Mouse (Mus musculus) monocyte, adult 2 months (primary cell): Measurements from ENCODE around the gene 0610040J01Rik.
A peak's percentile ranks its signal among the peaks of the same experiment; 100 is the strongest.

Source experiments
- DNase-seq, 2 experiments: peaks; one replicate each; pipeline ENCODE4 v3.0.0; 2022; ENCODE audit warnings: low spot score in 2 of 2, low read depth in 1 of 2

Gene 0610040J01Rik

DNA sequence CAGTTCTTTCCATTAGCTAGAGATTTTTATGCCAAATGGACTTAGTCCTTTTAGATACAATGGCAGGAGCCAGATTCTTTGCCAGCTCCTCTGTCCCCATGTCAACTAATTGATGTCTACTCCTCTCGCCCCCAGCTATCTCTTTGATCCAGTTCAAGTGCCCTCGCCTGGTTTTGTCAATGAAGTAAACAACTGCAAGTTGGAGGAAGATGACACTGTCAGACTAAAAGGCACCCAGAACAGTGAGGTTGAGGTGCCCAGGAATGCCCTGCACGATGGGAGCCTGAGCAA, 85.6 kb downstream of the 0610040J01Rik start:
- no peak for DNase-seq

DNA sequence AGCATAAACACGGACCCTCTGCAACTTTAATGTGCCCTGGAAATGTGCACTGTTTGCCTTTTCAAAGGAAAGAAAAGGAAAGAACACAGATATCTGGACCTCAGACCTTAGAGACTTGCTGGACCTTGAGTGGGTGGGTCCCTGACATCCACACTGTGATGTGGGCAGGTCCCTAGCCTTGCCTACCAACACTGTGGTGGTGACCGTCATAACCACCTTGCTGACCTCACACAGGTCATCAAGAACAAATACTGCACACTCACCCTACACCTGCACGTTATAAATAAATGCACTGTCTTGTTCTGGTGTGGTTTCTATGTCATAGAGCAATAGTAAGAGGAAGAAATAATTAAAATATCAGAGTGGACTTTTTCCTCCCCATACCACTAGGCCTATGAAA, 91.2 kb downstream of the 0610040J01Rik start:
- DNase-seq: no peak

DNA sequence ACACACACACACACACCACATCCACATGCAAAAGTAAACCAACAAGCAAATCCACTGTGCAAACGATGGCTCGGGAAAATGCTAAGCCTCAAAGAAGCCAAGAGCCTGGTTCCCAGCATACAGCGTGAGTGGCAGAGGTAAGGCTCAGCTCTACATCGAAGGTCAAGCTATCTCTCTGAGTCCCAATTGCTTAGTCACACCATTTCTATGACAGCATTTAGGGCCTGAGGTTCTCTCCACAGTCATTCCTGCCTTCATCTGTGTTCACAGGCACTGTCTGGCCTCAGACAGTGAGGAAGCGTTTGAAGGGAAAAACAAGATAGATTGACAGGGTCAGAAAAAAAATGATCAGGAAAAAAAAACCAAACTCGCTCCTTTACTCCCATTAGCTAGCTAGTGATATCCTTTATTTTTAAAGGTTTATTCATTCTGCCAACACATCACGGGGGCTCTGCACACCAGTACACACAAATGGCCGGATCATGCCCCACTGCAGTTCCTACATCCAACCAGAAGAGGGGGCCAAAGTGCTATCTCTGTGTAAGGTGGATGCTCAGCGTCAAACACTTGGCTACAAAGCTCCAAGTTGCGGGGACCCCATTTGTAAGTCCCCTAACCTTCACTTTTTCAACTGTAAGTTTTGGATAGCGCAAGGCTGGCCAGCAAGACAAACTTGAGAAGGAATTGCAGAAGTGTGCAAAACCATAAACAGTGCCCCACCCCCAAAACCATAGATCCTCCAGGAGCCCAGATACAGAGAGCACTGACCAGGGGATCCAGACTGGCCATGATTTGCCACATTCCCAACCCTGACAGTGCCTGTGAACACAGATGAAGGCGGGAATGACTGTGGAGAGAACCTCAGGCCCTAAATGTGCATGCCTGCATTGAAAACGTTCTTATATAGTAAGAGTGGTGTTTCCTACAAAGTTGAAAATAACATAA, 94.3 kb downstream of the 0610040J01Rik start:
- peak; percentile 38 to 66 for DNase-seq

DNA sequence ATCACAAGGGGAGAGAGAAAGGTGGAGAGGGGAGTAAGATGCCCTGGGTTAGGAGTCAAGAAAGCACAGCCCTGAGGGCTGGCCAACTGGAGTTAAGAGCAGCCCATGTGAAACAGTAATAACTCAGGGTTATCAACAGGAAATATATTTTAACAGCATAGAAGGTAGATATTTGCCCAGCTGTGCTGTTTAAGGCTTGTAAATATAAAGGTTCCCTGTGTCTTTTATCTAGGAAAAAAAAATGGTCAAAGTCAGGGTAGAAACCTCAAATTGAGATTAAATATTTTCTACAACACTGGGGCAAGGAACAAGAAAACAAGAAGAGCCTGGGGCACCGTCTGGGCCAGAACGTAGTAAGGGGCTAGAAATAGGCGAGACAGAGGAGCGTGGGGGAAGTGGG, 95.3 kb downstream of the 0610040J01Rik start:
- no peak for DNase-seq

DNA sequence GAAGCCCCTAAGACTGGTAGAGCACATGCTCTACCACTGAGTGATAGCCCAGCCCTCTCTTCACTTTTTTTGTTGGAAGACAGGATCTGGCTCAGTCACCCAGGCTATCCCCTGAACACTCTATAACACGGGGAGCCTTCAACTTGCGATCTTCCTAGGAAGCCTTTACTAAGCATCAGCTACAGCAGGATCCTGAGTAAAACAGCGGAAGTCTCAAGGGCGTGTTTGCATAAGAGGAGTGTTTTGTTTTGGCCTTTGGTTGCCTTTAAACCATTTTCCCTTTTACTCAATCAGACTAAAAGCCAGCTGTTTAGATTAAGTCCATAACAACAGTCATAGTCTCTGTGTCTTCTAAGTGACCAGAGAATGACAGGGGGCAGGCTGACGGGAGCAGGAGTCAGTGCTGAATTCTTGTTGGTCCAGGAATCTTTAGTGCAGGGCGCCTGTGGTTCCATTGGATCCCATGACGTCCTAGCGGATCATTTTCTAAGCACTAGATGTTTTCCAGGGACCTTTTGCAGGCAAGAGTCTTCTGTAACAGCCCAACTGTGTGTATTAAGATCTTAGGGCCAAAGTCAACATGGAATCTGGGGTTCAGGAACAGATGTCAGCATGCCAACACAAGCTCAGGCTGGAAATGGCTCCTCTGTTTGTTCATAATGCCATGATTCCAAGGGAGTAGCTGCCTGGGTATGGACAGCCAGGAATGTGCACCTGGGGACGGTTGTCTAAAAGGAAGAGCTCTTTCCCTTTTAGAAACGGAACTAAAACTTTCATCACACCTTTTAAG, 98.2 kb downstream of the 0610040J01Rik start:
- no peak for DNase-seq

DNA sequence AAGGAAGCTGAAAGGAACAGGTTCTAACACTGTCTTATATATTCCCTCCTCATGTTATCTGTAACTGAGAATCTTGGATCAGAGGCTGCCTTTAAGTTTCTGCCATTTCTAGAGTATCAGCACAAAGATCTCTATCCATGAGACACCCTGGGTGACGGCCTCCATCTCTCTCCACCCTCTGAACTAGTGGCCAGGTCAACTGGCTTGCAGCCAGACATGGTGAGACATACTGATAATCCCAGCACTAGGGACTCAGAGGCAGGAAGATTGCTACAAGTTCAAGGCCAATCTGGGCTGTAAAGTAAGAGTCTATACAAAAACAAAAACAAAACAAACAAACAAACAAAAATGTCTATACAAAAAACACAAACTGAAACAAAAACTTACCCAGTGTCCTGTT, 102.7 kb downstream of the 0610040J01Rik start:
- DNase-seq: no peak

DNA sequence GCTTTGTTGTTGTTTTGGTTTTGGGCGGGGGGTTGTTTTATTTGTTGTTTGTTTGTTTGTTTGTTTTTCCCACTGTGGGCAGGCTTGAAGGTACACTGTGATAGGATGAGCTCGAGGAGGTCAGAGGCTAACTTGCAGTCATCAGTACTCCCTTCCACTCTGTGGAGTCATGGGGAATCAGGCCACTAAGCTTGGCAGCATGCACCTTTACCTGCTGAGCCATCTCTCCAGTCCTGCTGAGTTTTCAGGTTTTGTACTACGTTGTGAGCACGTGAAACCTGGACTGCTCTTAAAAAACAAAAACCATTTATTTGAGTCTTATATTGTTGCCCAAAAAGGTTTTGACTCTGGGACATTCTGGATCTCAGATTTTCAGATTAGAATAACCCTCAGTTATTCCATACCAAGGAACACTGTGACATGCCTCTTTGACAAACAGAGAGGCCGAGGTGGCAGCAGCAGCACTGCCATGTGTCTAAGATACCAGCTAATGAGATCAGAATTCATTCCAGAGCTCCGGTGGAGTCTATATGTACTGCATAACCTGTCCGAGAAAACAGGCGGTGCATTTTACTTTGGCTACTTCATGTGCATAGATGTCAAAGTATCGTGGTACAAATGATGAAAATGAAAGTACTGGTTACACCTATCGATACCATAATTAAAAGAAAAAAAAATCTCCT, 104.4 kb downstream of the 0610040J01Rik start:
- DNase-seq: no peak

DNA sequence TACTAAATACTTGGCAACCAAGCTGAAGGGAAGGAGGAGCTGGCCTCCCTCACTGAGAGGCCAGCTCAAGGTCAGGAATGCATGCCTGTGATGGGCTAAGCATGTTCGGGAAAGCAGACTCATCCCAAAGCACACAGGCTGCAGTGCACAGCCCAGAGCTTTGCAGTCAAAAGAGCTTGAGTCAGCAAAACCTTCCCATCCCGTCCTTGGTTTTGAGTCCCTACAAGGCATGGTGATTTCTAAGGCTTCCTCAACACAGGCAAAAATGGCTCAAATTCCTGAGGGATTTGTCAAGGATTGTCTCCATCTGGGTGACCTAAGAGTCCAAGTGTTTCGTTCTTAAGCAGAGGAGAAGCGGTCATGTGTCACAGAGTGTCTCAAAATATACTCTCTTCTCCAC, 106.0 kb downstream of the 0610040J01Rik start:
- DNase-seq: no peak

DNA sequence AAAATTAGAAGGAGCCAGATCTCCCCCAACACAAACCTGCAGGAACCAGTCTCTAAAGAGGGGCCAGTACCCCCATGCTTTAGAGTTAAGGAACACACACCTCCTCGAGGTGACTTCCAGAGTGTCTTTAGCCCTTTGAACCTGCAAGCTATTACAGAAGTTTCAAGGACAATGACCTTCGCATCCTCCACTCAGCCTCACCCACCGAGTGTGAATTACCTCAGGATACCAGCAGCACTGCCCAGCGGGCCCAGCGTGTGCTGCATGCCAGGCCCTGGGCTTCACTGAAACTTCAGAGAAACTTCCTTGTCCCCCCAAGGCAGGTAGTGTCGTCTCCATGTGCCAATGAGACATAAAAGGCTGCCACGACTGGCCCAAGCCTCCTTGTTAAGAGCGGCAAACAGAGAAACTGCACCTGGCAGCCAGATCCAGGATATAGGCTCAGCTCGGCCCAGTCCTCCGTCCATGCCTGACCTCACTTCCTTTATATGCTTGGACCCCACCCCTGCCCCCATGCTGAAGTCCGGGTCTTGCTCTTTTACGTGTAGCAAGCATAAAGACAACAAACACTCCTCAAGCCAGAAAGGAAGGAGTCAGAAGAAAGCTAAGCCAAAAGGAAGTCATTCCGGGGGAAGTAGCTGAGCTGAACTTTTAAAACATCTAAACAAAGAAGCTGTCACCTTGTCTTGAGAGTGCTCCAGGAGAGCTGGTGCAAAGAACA, 111.3 kb downstream of the 0610040J01Rik start:
- DNase-seq: no peak

DNA sequence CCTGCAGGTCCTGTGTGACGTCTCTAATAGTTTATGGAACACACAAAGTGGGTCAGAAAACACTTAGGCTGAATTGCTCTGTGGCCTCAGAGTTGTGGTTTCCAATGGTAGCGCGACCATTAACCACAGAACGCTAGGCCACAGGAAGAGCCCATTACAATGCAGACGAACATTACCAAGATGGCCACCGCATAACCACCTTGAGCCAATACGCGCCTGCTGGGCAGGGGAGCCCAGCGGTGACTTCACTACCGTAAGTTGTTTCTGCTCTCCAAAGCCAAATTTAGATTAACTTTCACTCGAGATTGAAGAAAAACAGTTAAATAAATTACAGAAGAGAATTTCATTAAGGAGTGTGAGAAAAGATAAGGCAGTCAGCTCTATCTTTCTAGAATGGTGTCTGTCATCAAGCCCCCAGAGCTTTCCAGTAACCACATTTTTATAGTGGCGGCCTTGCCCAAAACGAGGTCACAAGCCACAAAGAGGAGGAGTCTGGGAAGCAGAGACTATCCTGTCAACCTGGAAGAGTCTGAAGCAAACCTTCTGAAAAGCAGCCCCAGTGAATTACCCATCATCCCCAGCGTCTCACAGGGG, 113.0 kb downstream of the 0610040J01Rik start:
- no peak for DNase-seq

DNA sequence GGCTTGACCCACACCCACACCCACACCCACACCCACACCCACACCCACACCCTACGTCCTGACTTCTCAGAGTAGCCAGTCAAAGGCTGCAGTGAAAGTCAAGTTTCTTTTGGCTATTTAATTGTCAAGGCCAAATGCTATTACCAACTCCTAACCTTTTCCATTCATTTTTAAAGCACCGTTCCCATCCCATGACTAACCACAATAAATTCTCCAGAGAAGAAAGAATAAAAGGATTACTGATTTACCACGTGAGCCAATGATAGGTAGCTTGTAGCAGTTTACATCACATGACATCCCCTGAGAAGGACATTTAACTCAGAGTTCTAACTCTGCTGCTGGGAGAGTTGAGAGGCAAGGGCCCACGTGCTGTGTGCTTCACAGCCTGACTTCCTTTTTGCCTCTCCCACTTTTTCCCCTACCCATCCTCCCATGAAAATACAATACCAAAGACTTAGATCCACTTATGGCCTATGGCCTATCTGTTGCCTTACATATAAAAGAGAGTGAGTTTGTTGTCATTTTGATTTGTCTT, 118.7 kb downstream of the 0610040J01Rik start:
- DNase-seq: no peak

DNA sequence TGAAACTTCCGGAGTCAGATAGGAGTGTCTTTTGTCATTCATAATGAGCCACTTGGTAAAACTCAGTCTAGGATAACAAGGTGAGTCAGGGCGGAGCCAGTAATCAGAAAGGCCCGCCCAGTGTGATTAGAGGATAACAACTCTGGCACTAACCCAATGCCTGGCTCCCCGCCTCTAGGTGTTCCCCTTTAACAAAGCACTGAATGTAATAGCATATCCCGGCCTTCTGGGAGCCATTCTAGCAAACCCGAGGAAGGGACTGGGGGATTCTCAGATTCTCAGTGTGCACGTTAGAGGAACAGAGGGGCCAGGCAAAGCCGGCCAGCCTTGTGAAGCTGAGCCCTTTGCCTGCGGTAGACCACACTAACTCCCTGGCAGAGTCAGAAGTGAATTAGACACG, 120.7 kb downstream of the 0610040J01Rik start:
- no peak for DNase-seq

DNA sequence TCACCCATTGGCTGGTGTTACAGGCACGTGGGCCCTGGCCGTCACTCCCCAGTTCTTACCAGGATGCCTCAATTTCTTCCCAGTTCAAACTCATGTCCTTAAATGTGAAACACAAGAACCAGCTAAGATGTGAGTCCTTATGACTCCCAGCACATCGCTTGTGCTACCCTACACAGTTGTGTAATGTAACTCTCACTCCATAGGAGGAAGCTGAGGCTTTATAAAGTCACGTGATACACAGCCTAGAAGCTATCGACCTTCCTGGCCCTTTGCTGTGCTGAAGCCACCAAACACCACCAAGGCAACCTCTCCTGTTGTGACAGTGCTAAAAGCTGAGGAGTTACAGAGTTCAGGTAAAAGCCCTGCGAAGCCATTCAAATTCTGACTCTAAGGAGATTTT, 123.4 kb downstream of the 0610040J01Rik start:
- DNase-seq: no peak

DNA sequence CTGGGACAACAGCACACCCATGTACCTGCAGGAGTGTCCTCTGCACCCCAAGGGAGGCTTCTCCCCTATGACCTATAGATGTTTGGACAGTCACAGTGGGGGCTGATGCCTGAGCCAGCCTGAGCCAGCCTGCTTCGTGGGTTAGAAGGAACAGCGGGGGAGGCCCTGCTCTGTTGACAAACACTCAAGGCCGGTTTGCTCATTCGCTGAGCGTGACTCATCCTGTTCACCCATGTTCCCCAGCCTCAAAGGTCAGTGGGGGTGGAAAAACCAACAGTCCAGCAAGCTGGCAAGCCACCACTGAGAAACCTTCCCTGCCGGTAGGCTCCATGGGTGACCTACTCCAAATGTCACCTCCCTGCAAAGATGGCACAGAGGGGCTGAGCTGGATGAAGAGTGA, 124.6 kb downstream of the 0610040J01Rik start:
- peak in 1 of 2 experiments; percentile 58 for DNase-seq

DNA sequence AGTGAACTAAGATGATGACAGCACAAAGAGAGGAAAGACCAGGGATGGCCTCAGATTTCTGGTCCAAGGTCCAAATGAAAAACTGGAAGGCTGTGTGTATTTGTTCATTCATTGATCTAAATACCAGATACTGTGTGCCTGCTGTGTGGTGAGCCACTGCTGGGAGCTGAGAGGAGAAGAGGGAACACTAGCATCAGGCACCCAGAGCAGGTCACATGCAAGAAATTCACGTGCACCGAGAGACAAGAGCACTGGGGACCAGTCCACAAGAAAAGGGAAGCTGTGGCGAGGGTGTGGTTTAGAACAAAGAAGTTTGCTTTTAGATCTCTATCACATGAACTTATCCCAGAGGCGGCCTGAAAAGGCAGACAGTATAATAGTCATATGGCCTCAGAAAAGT, 126.4 kb downstream of the 0610040J01Rik start:
- peak; percentile 69 to 75 for DNase-seq

DNA sequence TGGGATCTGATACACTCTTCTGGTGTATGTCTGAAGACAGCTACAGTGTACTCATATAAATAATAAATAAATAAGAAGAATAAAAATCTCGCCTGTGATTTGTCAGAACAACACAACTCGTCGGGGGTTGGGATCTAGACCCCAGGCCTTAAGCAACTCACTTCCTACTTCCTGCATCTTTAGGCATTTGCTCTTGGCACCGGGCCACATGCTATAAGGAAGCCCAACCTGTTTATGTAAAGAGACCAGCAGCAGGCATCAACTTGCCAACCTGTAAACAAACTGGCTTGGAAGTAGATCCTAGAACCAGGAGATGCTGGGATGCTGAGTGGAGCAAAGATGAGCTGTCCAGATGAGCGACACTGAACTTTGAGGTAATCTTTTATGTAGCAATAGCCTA, 129.7 kb downstream of the 0610040J01Rik start:
- no peak for DNase-seq

DNA sequence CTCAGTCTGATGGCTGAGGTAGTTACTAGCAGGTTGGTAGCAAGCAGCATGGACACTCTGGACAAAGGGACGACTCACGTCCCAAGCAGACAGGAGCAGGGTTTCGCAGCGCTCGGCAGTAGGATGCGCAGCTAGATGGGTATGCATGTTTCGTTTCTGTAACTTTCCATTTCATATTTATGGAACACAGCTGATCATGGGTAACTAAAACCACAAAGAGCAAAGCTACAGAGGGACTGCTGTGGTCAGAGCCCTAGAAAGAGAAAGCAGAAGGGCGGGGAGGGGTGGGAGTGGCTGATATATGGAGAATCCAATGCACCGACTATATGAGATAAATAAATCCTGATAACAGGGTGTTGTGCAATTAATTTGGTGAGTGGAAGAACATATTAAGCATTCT, 131.1 kb downstream of the 0610040J01Rik start:
- no peak for DNase-seq

DNA sequence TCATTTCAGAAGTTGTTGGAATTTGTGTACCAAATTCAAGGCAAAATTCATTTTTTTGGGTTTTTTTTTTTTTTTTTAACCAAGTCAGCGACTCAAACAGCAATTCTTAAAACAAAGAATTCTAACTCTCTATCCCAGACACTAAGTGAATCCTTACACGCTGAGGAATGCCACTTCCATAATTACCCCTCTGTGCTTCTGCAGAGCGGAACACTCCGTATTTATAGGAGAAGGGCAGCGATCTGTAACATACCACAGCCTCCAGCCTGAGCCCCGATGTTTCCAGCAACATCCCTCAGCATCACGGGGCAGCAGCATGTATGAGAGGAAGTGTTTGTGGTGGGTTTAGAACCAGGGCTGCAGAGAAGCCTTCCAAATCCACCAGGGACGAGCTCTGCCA, 135.4 kb downstream of the 0610040J01Rik start:
- no peak for DNase-seq

DNA sequence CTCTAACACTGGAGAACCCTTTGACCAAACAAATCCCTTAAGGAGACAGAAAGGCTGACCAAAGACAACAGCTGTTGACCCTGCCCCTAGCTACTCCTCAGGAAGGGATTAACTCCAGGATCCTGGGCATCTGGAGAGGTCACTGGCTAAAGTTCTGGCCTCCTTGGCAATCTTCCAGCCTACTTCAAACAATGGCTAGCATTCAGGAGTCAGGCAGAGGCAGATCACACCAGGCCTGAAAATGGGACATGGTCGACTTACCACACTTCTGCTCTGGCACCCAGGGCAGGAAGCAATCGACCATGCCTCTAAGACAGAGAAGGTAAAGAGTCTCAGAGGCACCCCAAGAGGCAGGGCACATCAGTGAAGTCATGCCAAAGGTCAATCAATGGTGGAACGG, 137.0 kb downstream of the 0610040J01Rik start:
- no peak for DNase-seq
